Mouse (Mus musculus): ENCODE measurements at regions not wholly inside any gene's neighbourhood (a gene's known extent, or its start where the extent isn't known, plus 50 kb on each side); places are given as distances from the start of the nearest gene placed in this dataset.

GRCm38 (mm10) chr3:149220958-149221357 lies 230.6 kb upstream of the Adgrl2 start:
- TF ChIP-seq GATA1 (IDR thresholded peaks at IDR 0.05; ENCODE audit: borderline replicate concordance, low read length), result no peak
- no peak for TF ChIP-seq FLI1 (IDR thresholded peaks at IDR 0.05; ENCODE audit: low read length)

Data from megakaryocyte, embryonic 14.5 days (primary cell).